Mouse (Mus musculus) gastrocnemius, adult 8-10 months (tissue): ENCODE data around the gene Sbf2. TPM values are rescaled to one million over a fixed set of nuclear protein-coding genes. Genes with fewer than 3 reads are reported as not detected.

ENCODE experiments used
- DNase-seq, 2 experiments: peaks; one replicate each; pipeline ENCODE4 v3.0.0; 2022; ENCODE audit warnings: low spot score in 2 of 2
- total RNA-seq, 4 experiments: library from RNA; stranded (reverse); gene quantifications; 2 replicates each; pipeline ENCODE4 v1.2.4; 2022

Gene Sbf2
- total RNA-seq, 4 experiments from 2014 or later: 6.7 to 10.4 (median 7.9) TPM

- DNase-seq: no peak
Observed at GRCm38 (mm10) chr7:110313392-110314055, 301.2 kb downstream of the Sbf2 start.

GRCm38 (mm10) chr7:110309246-110309645, 305.5 kb downstream of the Sbf2 start:
- DNase-seq: no peak

GRCm38 (mm10) chr7:110307741-110308140, 307.0 kb downstream of the Sbf2 start:
- peak in 1 of 2 experiments; percentile 56 for DNase-seq

- DNase-seq: no peak
Observed at GRCm38 (mm10) chr7:110306281-110306680, 308.4 kb downstream of the Sbf2 start.

- no peak for DNase-seq
Observed at GRCm38 (mm10) chr7:110305486-110305885, 309.2 kb downstream of the Sbf2 start.

GRCm38 (mm10) chr7:110302886-110303285, 311.8 kb downstream of the Sbf2 start:
- DNase-seq: no peak

- DNase-seq: no peak
Observed at GRCm38 (mm10) chr7:110298739-110299410, 315.8 kb downstream of the Sbf2 start.

GRCm38 (mm10) chr7:110298090-110298489, 316.6 kb downstream of the Sbf2 start:
- no peak for DNase-seq

- DNase-seq: peak in 1 of 2 experiments; percentile 64
Observed at GRCm38 (mm10) chr7:110297611-110298010, 317.1 kb downstream of the Sbf2 start.

- peak; percentile 80 to 88 for DNase-seq
Observed at GRCm38 (mm10) chr7:110296889-110297603, 317.7 kb downstream of the Sbf2 start.

- DNase-seq: no peak
Observed at GRCm38 (mm10) chr7:110289647-110290046, 325.1 kb downstream of the Sbf2 start.

GRCm38 (mm10) chr7:110288731-110289191, 326.0 kb downstream of the Sbf2 start:
- peak; percentile 89 to 92 for DNase-seq

- no peak for DNase-seq
Observed at GRCm38 (mm10) chr7:110288191-110288604, 326.5 kb downstream of the Sbf2 start.

- DNase-seq: no peak
Observed at GRCm38 (mm10) chr7:110287476-110288071, 327.1 kb downstream of the Sbf2 start.

- peak; percentile 74 to 76 for DNase-seq
Observed at GRCm38 (mm10) chr7:110286838-110287475, 327.8 kb downstream of the Sbf2 start.

GRCm38 (mm10) chr7:110286198-110286732, 328.5 kb downstream of the Sbf2 start:
- no peak for DNase-seq

- no peak for DNase-seq
Observed at GRCm38 (mm10) chr7:110285849-110286151, 328.9 kb downstream of the Sbf2 start.

GRCm38 (mm10) chr7:110285076-110285848, 329.5 kb downstream of the Sbf2 start:
- DNase-seq: no peak

GRCm38 (mm10) chr7:110283484-110284275, 331.0 kb downstream of the Sbf2 start:
- no peak for DNase-seq

GRCm38 (mm10) chr7:110282797-110283196, 331.9 kb downstream of the Sbf2 start:
- no peak for DNase-seq
